Mouse (Mus musculus) cerebellum, adult 2 months (tissue): ENCODE results near the gene Ngef.

Experiments
- CTCF ChIP-seq: fragments of 200-500 bp; IDR thresholded peaks from 2 replicates; pipeline ENCODE4 v1.5.1; 2011; ENCODE audit warnings: low read depth, mild to moderate bottlenecking, control low read depth, low read length, moderate library complexity, borderline replicate concordance; ENCODE audit not compliant: insufficient read depth
- POLR2A ChIP-seq: fragments of 200-500 bp; IDR thresholded peaks from 2 replicates; pipeline ENCODE4 v1.6.1; 2011; ENCODE audit warnings: low read length, control low read depth, borderline replicate concordance; ENCODE audit not compliant: insufficient read depth

DNA sequence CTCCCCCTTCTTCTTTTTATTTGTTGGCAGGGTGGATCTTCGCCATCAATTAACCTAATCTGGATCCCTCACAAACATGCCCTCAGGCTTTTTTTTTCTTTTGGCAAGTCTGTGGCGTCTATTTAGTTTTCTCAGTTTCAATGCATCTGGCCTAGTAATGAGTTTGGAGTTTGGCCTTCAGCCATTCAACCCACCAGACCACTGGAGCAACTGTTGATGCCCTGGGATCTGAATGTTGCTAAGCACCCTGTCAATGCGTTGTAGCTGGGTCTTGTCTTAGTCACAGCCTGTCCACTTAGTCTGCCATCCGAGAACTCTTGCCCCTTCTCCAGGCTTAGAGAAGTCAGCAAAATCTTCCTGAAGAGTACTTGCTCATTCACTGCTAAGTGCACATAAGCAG lies 115.6 kb downstream of the Ngef start:
- TF ChIP-seq POLR2A = no peak
- TF ChIP-seq CTCF = no peak
